13 mouse cellular contexts compared by ENCODE assay signal in genomic region chr16:91355160-91355559, GRCm38 (mm10). TPM values are rescaled to one million over a fixed set of nuclear protein-coding genes. Genes with fewer than 3 reads are reported as not detected.
A peak's percentile ranks its signal among the peaks of the same experiment; 100 is the strongest.
DNase-seq lines count a peak whose midpoint lies in the region; ATAC-seq and TF ChIP-seq lines count a peak whose summit lies in the region.
"Had no signal": no experiment of that assay in that cellular context is flagged by ENCODE, and none has a peak within 500 bp of the region (broad histone marks: within the 10 kb centered on the region; RNA-seq: fewer than 3 reads in every experiment).

No protein-coding gene starts in this region.

- ATAC-seq in liver, embryonic 13.5 days (ENCODE audit: low read depth) = no peak
- ATAC-seq in neutrophil, adult 5-6 weeks (ENCODE audit: extremely low read depth, insufficient number of reproducible peaks, low FRiP score, poor library complexity, severe bottlenecking) = peak; percentile 74
- ATAC-seq in hindbrain, postnatal 0 days = no peak
- ATAC-seq: hindbrain, embryonic 16.5 days had no signal

- intact Hi-C loops in heart, postnatal 25 days (cut with DNase I) = loop anchor here (5.0 kb wide), 1 partner anchor 157 kb away; no protein-coding TSS in a partner anchor

- peak overlapping the region; percentile 67 for H3K9ac ChIP-seq in MEL (ENCODE audit: control insufficient read depth, low read depth, low read length, poor library complexity, severe bottlenecking)
- peak overlapping the region; percentile 31; the same call in 1 of the 2 replicates for H3K9ac ChIP-seq in liver, embryonic 13.5 days
- no peak overlapping the region for H3K9ac ChIP-seq in hindbrain, postnatal 0 days (replicated peaks; ENCODE audit: low read length)
- H3K9ac ChIP-seq: forebrain, embryonic 12.5 days had no signal

- H3K9me3 ChIP-seq in heart, embryonic 10.5 days = no peaks in the 10 kb centered on the region
- H3K9me3 ChIP-seq in MEL (replicated peaks; ENCODE audit: insufficient read depth, low read length) = no peaks in the 10 kb centered on the region
- H3K9me3 ChIP-seq in liver, embryonic 13.5 days (replicated peaks) = no peaks in the 10 kb centered on the region
- H3K9me3 ChIP-seq in hindbrain, postnatal 0 days (ENCODE audit: low read length) = no peaks in the 10 kb centered on the region
- H3K9me3 ChIP-seq: forebrain, embryonic 12.5 days had no signal

- peak overlapping the region; percentile 19 for H3K4me2 ChIP-seq in liver, embryonic 13.5 days
- H3K4me2 ChIP-seq in hindbrain, postnatal 0 days (ENCODE audit: low read depth, low read length) = no peak overlapping the region
- H3K4me2 ChIP-seq: forebrain, embryonic 12.5 days had no signal

- TF ChIP-seq POLR2A in MEL (IDR thresholded peaks at IDR 0.05; ENCODE audit: control insufficient read depth in 1 of 2, insufficient read depth in 1 of 2, low read depth in 1 of 2, low read length in 2 of 2, poor library complexity in 1 of 2) = 0 out of 4 replicates have a peak, but pooled peaks of 1 of the 2 experiments have one; percentile 21

- H3K36me3 ChIP-seq in heart, embryonic 10.5 days = no peaks in the 10 kb centered on the region
- peaks cover 0 to 39% of the 10 kb centered on the region in 2 experiments; a peak in 2 of 4 replicates for H3K36me3 ChIP-seq in MEL (ENCODE audit: control insufficient read depth in 1 of 2, insufficient read depth in 2 of 2, low read length in 2 of 2)
- no peaks in the 10 kb centered on the region for H3K36me3 ChIP-seq in liver, embryonic 13.5 days
- H3K36me3 ChIP-seq in hindbrain, postnatal 0 days (ENCODE audit: insufficient read depth, low read length) = no peaks in the 10 kb centered on the region
- H3K36me3 ChIP-seq: forebrain, embryonic 12.5 days had no signal

- no peaks in the 10 kb centered on the region; the same call in 1 of the 2 replicates for H3K79me2 ChIP-seq in MEL (ENCODE audit: control insufficient read depth, insufficient read depth, low read length, poor library complexity)

- peaks cover 37% of the 10 kb centered on the region for H3K27me3 ChIP-seq in heart, embryonic 10.5 days (ENCODE audit: insufficient read depth, poor library complexity, severe bottlenecking)
- no peaks in the 10 kb centered on the region for H3K27me3 ChIP-seq in MEL (ENCODE audit: control insufficient read depth in 1 of 2, insufficient read depth in 2 of 2, low read length in 2 of 2)
- H3K27me3 ChIP-seq in liver, embryonic 13.5 days = no peaks in the 10 kb centered on the region
- H3K27me3 ChIP-seq in hindbrain, postnatal 0 days (ENCODE audit: insufficient read depth, low read length) = peaks cover 21% of the 10 kb centered on the region; the same call in 1 of the 2 replicates

- no peaks in the 10 kb centered on the region for H3K4me1 ChIP-seq in heart, embryonic 10.5 days
- H3K4me1 ChIP-seq in MEL (ENCODE audit: control insufficient read depth in 1 of 2, insufficient read depth in 2 of 2, low read length in 2 of 2) = peaks cover 20 to 33% of the 10 kb centered on the region in 2 experiments
- peaks cover 71% of the 10 kb centered on the region for H3K4me1 ChIP-seq in liver, embryonic 13.5 days (replicated peaks)
- H3K4me1 ChIP-seq in hindbrain, postnatal 0 days (ENCODE audit: insufficient read depth, low read length) = no peaks in the 10 kb centered on the region

- TF ChIP-seq RAD21 in MEL (IDR thresholded peaks at IDR 0.05; ENCODE audit: low read depth, low read length) = no peak

- peak; percentile 28 for DNase-seq in heart, postnatal 25 days (ENCODE audit: low spot score)
- no peak for DNase-seq in heart, embryonic 10.5 days (ENCODE audit: low spot score)
- DNase-seq in MEL (ENCODE audit: low read depth, low spot score) (peak; percentile 73), adipocyte (ENCODE audit: low spot score) (no peak)
- DNase-seq in liver, embryonic 13.5 days = no peak
- DNase-seq in hindbrain, postnatal 0 days (ENCODE audit: low spot score) = no peak
- DNase-seq in kidney, adult 8-10 months = no peak
- DNase-seq: right cerebral cortex, adult 18-20 months had no signal

- H3K4me3 ChIP-seq in heart, embryonic 10.5 days = no peak overlapping the region
- peak overlapping the region in 1 of 2 experiments; percentile 22; a peak in 2 of 4 replicates for H3K4me3 ChIP-seq in MEL (ENCODE audit: control insufficient read depth in 1 of 2, insufficient read depth in 1 of 2, low read depth in 2 of 2, low read length in 2 of 2)
- H3K4me3 ChIP-seq in liver, embryonic 13.5 days (replicated peaks) = no peak overlapping the region
- no peak overlapping the region for H3K4me3 ChIP-seq in hindbrain, postnatal 0 days (ENCODE audit: low read length)
- H3K4me3 ChIP-seq: forebrain, embryonic 12.5 days had no signal

- H3K27ac ChIP-seq in heart, embryonic 10.5 days = no peak overlapping the region
- H3K27ac ChIP-seq in MEL (ENCODE audit: control insufficient read depth, low read depth, low read length) = peak overlapping the region; percentile 95
- peak overlapping the region; percentile 98 for H3K27ac ChIP-seq in liver, embryonic 13.5 days
- H3K27ac ChIP-seq in hindbrain, postnatal 0 days = no peak overlapping the region
- H3K27ac ChIP-seq: forebrain, embryonic 12.5 days had no signal

- 73% methylated on average over 12 of the region's 12 CpGs for WGBS in heart, embryonic 10.5 days
- 35% methylated on average over 12 of the region's 12 CpGs for WGBS in liver, embryonic 13.5 days (ENCODE audit: insufficient replicate concordance)
- WGBS in hindbrain, postnatal 0 days = 77% methylated on average over 12 of the region's 12 CpGs

- TF ChIP-seq CTCF in MEL (IDR thresholded peaks at IDR 0.05 in 2 of 3, conservative IDR thresholded peaks at IDR 0.05 in 1 of 3; ENCODE audit: control insufficient read depth in 1 of 3, insufficient read depth in 1 of 3, low read depth in 2 of 3, low read length in 3 of 3, poor library complexity in 1 of 3, severe bottlenecking in 1 of 3) = no peak
- TF ChIP-seq CTCF in hindbrain, postnatal 0 days (IDR thresholded peaks at IDR 0.05; ENCODE audit: low read depth) = no peak

- 0 out of 4 replicates have a peak, but pooled peaks of 1 of the 2 experiments have one; percentile 16 for TF ChIP-seq EP300 in MEL (IDR thresholded peaks at IDR 0.05; ENCODE audit: low read depth in 1 of 2, low read length in 2 of 2)

TF ChIP-seq in MEL, 35 proteins besides CTCF, POLR2A, EP300 and RAD21:
- TF ChIP-seq TBP (IDR thresholded peaks at IDR 0.05; ENCODE audit: low read depth, low read length) (peak; percentile 63; the same call in 1 of the 2 replicates), USF1 (IDR thresholded peaks at IDR 0.05; ENCODE audit: low read depth, low read length) (no peak), MYC (IDR thresholded peaks at IDR 0.05; ENCODE audit: low read depth, low read length) (0 out of 2 replicates have a peak, but pooled peaks have one; percentile 37)

RNA-seq across cellular contexts. Expression of gene Ifnar2, which starts 17.4 kb away (rescaled TPM):
- 10 to 100 TPM; 34.5 to 37.6 TPM for total RNA-seq in heart, postnatal 25 days (2021)
- 42.2 and 48.8 TPM in 2 replicates for polyA plus RNA-seq in heart, embryonic 10.5 days (2016; fragmentation: Nextera tagmentation; extraction: Ambion mirVana)
- 21.8 and 24.1 TPM in 2 replicates for total RNA-seq in MEL (2012; rRNA removed)
- polyA plus RNA-seq in MEL (2012; ENCODE audit: insufficient read depth in 1 of 2, insufficient read length in 2 of 2, low read depth in 1 of 2, low replicate concordance in 2 of 2, missing spikeins in 1 of 2) = 10 to 100 TPM in 1 of 2 experiments, not detected in 1; 38.3 TPM
- 67.4 and 74.0 TPM in 2 replicates for polyA plus RNA-seq in liver, embryonic 13.5 days (2015; fragmentation: Nextera tagmentation; extraction: Ambion mirVana)
- total RNA-seq in neutrophil, adult 5-6 weeks (2017) = 93.4 and 107 TPM in 2 replicates
- total RNA-seq in hindbrain, postnatal 0 days (2014; rRNA removed) = 18.3 and 20.9 TPM in 2 replicates
- polyA plus RNA-seq in hindbrain, postnatal 0 days (2015; fragmentation: Nextera tagmentation; extraction: Ambion mirVana) = 49.9 and 51.7 TPM in 2 replicates

RNA-seq across cellular contexts. Expression of gene Gm21970, which starts 36.4 kb away (rescaled TPM):
- total RNA-seq in heart, postnatal 25 days (2021) = not detected
- polyA plus RNA-seq in heart, embryonic 10.5 days (2016; fragmentation: Nextera tagmentation; extraction: Ambion mirVana) = not detected in 2 replicates
- not detected in 2 replicates for total RNA-seq in MEL (2012; rRNA removed)
- polyA plus RNA-seq in MEL (2012; ENCODE audit: insufficient read depth in 1 of 2, insufficient read length in 2 of 2, low read depth in 1 of 2, low replicate concordance in 2 of 2, missing spikeins in 1 of 2) = not detected
- polyA plus RNA-seq in liver, embryonic 13.5 days (2015; fragmentation: Nextera tagmentation; extraction: Ambion mirVana) = not detected in 2 replicates
- total RNA-seq in neutrophil, adult 5-6 weeks (2017) = 2.6 TPM in 1 of 2 replicates, not detected in the other
- not detected in 2 replicates for total RNA-seq in hindbrain, postnatal 0 days (2014; rRNA removed)
- not detected in 2 replicates for polyA plus RNA-seq in hindbrain, postnatal 0 days (2015; fragmentation: Nextera tagmentation; extraction: Ambion mirVana)
- polyA plus RNA-seq: C2C12; forebrain, embryonic 12.5 days; hindbrain, embryonic 16.5 days; limb, embryonic 14.5 days had no signal

RNA-seq across cellular contexts. Expression of gene Il10rb, which starts 50.8 kb away (rescaled TPM):
- 100 to 1,000 TPM in 1 of 2 experiments, 10 to 100 TPM in 1; 97.5 to 105 TPM for total RNA-seq in heart, postnatal 25 days (2021)
- polyA plus RNA-seq in heart, embryonic 10.5 days (2016; fragmentation: Nextera tagmentation; extraction: Ambion mirVana) = 29.6 and 37.0 TPM in 2 replicates
- 4.7 and 5.9 TPM in 2 replicates for total RNA-seq in MEL (2012; rRNA removed)
- polyA plus RNA-seq in MEL (2012; ENCODE audit: insufficient read depth in 1 of 2, insufficient read length in 2 of 2, low read depth in 1 of 2, low replicate concordance in 2 of 2, missing spikeins in 1 of 2) = 10 to 100 TPM in 1 of 2 experiments, not detected in 1; 14.6 TPM
- 25.0 and 28.1 TPM in 2 replicates for polyA plus RNA-seq in liver, embryonic 13.5 days (2015; fragmentation: Nextera tagmentation; extraction: Ambion mirVana)
- total RNA-seq in neutrophil, adult 5-6 weeks (2017) = 144 and 156 TPM in 2 replicates
- total RNA-seq in hindbrain, postnatal 0 days (2014; rRNA removed) = 4.2 and 7.1 TPM in 2 replicates
- polyA plus RNA-seq in hindbrain, postnatal 0 days (2015; fragmentation: Nextera tagmentation; extraction: Ambion mirVana) = 14.6 and 14.8 TPM in 2 replicates

Comparison
In these comparisons a context has a peak if more than half of its experiments do, and no peak if none do; other contexts are left out.
1. DNase-seq: peak in heart, postnatal 25 days (single experiment) and MEL (single experiment); none in heart, embryonic 10.5 days (single experiment), liver, embryonic 13.5 days (single experiment), adipocyte (single experiment), hindbrain, postnatal 0 days (single experiment) and kidney, adult 8-10 months (0 of 2).
2. H3K27ac ChIP-seq: peak in MEL (single experiment) and liver, embryonic 13.5 days (single experiment); none in heart, embryonic 10.5 days (single experiment) and hindbrain, postnatal 0 days (single experiment).
3. RNA of gene Il10rb, which starts 50.8 kb away (total RNA-seq): 144 to 156 TPM in neutrophil, adult 5-6 weeks and 97.5 to 105 TPM in heart, postnatal 25 days; 4.2 to 7.1 TPM in hindbrain, postnatal 0 days and 4.7 to 5.9 TPM in MEL; every median in the first group is over 10 times any median in the second.